Mouse (Mus musculus) MEL (cell line): ENCODE data around the gene Xpo6. TPM values are rescaled to one million over a fixed set of nuclear protein-coding genes. Genes with fewer than 3 reads are reported as not detected.

Source experiments
- DNase-seq: peaks from one replicate; pipeline ENCODE4 v3.0.0; 2011; ENCODE audit warnings: low read depth, low spot score
- H3K27ac ChIP-seq: 2 replicates; pipeline ENCODE4 v1.5.1; 2012; ENCODE audit warnings: low read depth, mild to moderate bottlenecking, control low read depth, low read length, moderate library complexity; ENCODE audit not compliant: control insufficient read depth
- H3K27me3 ChIP-seq, 2 experiments: fragments of 150-350 bp in 1 of 2; sonication (generic) in 1 of 2; 2 replicates each; pipeline ENCODE4 v1.6.1; 2012; ENCODE audit warnings: low read length in 2 of 2, mild to moderate bottlenecking in 2 of 2, improper control_type of control experiment in 1 of 2, moderate library complexity in 1 of 2; ENCODE audit not compliant: insufficient read depth in 2 of 2, control insufficient read depth in 1 of 2
- H3K36me3 ChIP-seq, 2 experiments: 2 replicates each; pipeline ENCODE4 v1.6.1; 2012 to 2014; ENCODE audit warnings: low read length in 2 of 2, improper control_type of control experiment in 1 of 2, inconsistent platforms in 1 of 2, mild to moderate bottlenecking in 1 of 2; ENCODE audit not compliant: insufficient read depth in 2 of 2, control insufficient read depth in 1 of 2
- H3K4me1 ChIP-seq, 2 experiments: fragments of 150-350 bp in 1 of 2; sonication (generic) in 1 of 2; 2 replicates each; pipeline ENCODE4 v1.6.1; 2012; ENCODE audit warnings: low read length in 2 of 2, improper control_type of control experiment in 1 of 2, mild to moderate bottlenecking in 1 of 2; ENCODE audit not compliant: insufficient read depth in 2 of 2, control insufficient read depth in 1 of 2
- H3K4me3 ChIP-seq, 2 experiments: fragments of 150-350 bp in 1 of 2; sonication (generic) in 1 of 2; 2 replicates each; pipeline ENCODE4 v1.5.1; 2012; ENCODE audit warnings: low read depth in 2 of 2, low read length in 2 of 2, mild to moderate bottlenecking in 2 of 2, moderate library complexity in 2 of 2, control low read depth in 1 of 2, improper control_type of control experiment in 1 of 2; ENCODE audit not compliant: control insufficient read depth in 1 of 2, insufficient read depth in 1 of 2
- H3K79me2 ChIP-seq: 2 replicates; pipeline ENCODE4 v1.6.1; 2012; ENCODE audit warnings: mild to moderate bottlenecking, low read length, moderate library complexity; ENCODE audit not compliant: control insufficient read depth, poor library complexity, insufficient read depth
- H3K9ac ChIP-seq: 2 replicates; pipeline ENCODE4 v1.6.1; 2012; ENCODE audit warnings: low read depth, mild to moderate bottlenecking, control low read depth, low read length, moderate library complexity; ENCODE audit not compliant: control insufficient read depth, poor library complexity, severe bottlenecking
- H3K9me3 ChIP-seq: fragments of 150-350 bp; sonication (generic); replicated peaks from 2 replicates; pipeline ENCODE4 v1.6.1; 2012; ENCODE audit warnings: mild to moderate bottlenecking, low read length, improper control_type of control experiment, moderate library complexity; ENCODE audit not compliant: insufficient read depth
- BHLHE40 ChIP-seq: IDR thresholded peaks from 2 replicates; pipeline ENCODE4 v1.6.1; 2012; ENCODE audit warnings: low read depth, mild to moderate bottlenecking, inconsistent platforms, low read length, improper control_type of control experiment, borderline replicate concordance
- CHD1 ChIP-seq: IDR thresholded peaks from 2 replicates; pipeline ENCODE4 v1.6.1; 2012; ENCODE audit warnings: low read depth, mild to moderate bottlenecking, inconsistent platforms, low read length, improper control_type of control experiment
- CHD2 ChIP-seq: IDR thresholded peaks from 2 replicates; pipeline ENCODE4 v1.6.1; 2011; ENCODE audit warnings: low read length, improper control_type of control experiment
- ELF1 ChIP-seq: IDR thresholded peaks from 2 replicates; pipeline ENCODE4 v1.6.1; 2014; ENCODE audit warnings: low read depth, mild to moderate bottlenecking, inconsistent platforms, low read length, improper control_type of control experiment, moderate library complexity
- EP300 ChIP-seq, 2 experiments: IDR thresholded peaks; 2 replicates each; pipeline ENCODE4 v1.6.1; 2011; ENCODE audit warnings: improper control_type of control experiment in 2 of 2, low read length in 2 of 2, low read depth in 1 of 2, mild to moderate bottlenecking in 1 of 2
- ETS1 ChIP-seq: IDR thresholded peaks from 2 replicates; pipeline ENCODE4 v1.6.1; 2012; ENCODE audit warnings: low read depth, mild to moderate bottlenecking, inconsistent platforms, low read length, improper control_type of control experiment, moderate library complexity
- GABPA ChIP-seq: IDR thresholded peaks from 2 replicates; pipeline ENCODE4 v1.6.1; 2012; ENCODE audit warnings: low read depth, mild to moderate bottlenecking, inconsistent platforms, low read length, improper control_type of control experiment, moderate library complexity
- GATA1 ChIP-seq: IDR thresholded peaks from 2 replicates; pipeline ENCODE4 v1.6.1; 2011; ENCODE audit warnings: low read depth, low read length, improper control_type of control experiment
- JUND ChIP-seq: IDR thresholded peaks from 2 replicates; pipeline ENCODE4 v1.6.1; 2011; ENCODE audit warnings: low read depth, mild to moderate bottlenecking, improper control_type of control experiment, low read length
- KAT2A ChIP-seq: conservative IDR thresholded peaks from 2 replicates; pipeline ENCODE4 v1.6.1; 2012; ENCODE audit warnings: low read depth, low read length, improper control_type of control experiment, inconsistent platforms
- MEF2A ChIP-seq: IDR thresholded peaks from 2 replicates; pipeline ENCODE4 v1.6.1; 2014; ENCODE audit warnings: low read depth, mild to moderate bottlenecking, inconsistent platforms, low read length, improper control_type of control experiment; ENCODE audit not compliant: poor library complexity, insufficient replicate concordance, severe bottlenecking; ENCODE audit errors: extremely low read depth
- MXI1 ChIP-seq: IDR thresholded peaks from 2 replicates; pipeline ENCODE4 v1.6.1; 2011; ENCODE audit warnings: mild to moderate bottlenecking, low read depth, low read length, improper control_type of control experiment
- MYB ChIP-seq: IDR thresholded peaks from 2 replicates; pipeline ENCODE4 v1.6.1; 2011; ENCODE audit warnings: mild to moderate bottlenecking, low read depth, low read length, improper control_type of control experiment
- MYC ChIP-seq: IDR thresholded peaks from 2 replicates; pipeline ENCODE4 v1.6.1; 2011; ENCODE audit warnings: low read depth, mild to moderate bottlenecking, low read length, improper control_type of control experiment, moderate library complexity
- NELFE ChIP-seq: IDR thresholded peaks from 2 replicates; pipeline ENCODE4 v1.6.1; 2011; ENCODE audit warnings: low read depth, low read length, improper control_type of control experiment
- POLR2AphosphoS5 ChIP-seq: IDR thresholded peaks from 2 replicates; pipeline ENCODE4 v1.6.1; 2012; ENCODE audit warnings: low read depth, borderline replicate concordance, mild to moderate bottlenecking, inconsistent platforms, low read length, moderate library complexity, mixed read lengths
- RAD21 ChIP-seq: IDR thresholded peaks from 2 replicates; pipeline ENCODE4 v1.6.1; 2011; ENCODE audit warnings: mild to moderate bottlenecking, low read depth, low read length, improper control_type of control experiment
- RCOR1 ChIP-seq: IDR thresholded peaks from 2 replicates; pipeline ENCODE4 v1.6.1; 2012; ENCODE audit warnings: low read depth, mild to moderate bottlenecking, inconsistent platforms, low read length, improper control_type of control experiment
- SIN3A ChIP-seq: IDR thresholded peaks from 2 replicates; pipeline ENCODE4 v1.6.1; 2012; ENCODE audit warnings: low read length, improper control_type of control experiment, inconsistent platforms
- TAL1 ChIP-seq: IDR thresholded peaks from 2 replicates; pipeline ENCODE4 v1.6.1; 2012; ENCODE audit warnings: mild to moderate bottlenecking, inconsistent platforms, low read length, moderate library complexity, mixed read lengths
- TBP ChIP-seq: IDR thresholded peaks from 2 replicates; pipeline ENCODE4 v1.8.0; 2011; ENCODE audit warnings: low read depth, low read length, improper control_type of control experiment
- TCF12 ChIP-seq: IDR thresholded peaks from 2 replicates; pipeline ENCODE4 v1.6.1; 2014; ENCODE audit warnings: low read depth, mild to moderate bottlenecking, inconsistent platforms, low read length, improper control_type of control experiment, moderate library complexity
- USF2 ChIP-seq, 2 experiments: IDR thresholded peaks; 2 replicates each; pipeline ENCODE4 v1.6.1; 2011 to 2012; ENCODE audit warnings: improper control_type of control experiment in 2 of 2, low read length in 2 of 2, borderline replicate concordance in 1 of 2, inconsistent platforms in 1 of 2, low read depth in 1 of 2, mild to moderate bottlenecking in 1 of 2; ENCODE audit not compliant: insufficient read depth in 1 of 2
- ZMIZ1 ChIP-seq: IDR thresholded peaks from 2 replicates; pipeline ENCODE4 v1.6.1; 2012; ENCODE audit warnings: low read depth, mild to moderate bottlenecking, inconsistent platforms, low read length, improper control_type of control experiment, moderate library complexity
- polyA plus RNA-seq, 2 experiments: library from polyadenylated mRNA; stranded (reverse) in 1 of 2; unstranded in 1 of 2; fragments of >175 nt in 1 of 2; fragments of >200 nt in 1 of 2; gene quantifications; 2 replicates each; pipeline versions ENCODE4 v1.2.1 to v1.2.4; 2012; ENCODE audit warnings: low replicate concordance in 2 of 2, low read depth in 1 of 2; ENCODE audit not compliant: insufficient read length in 2 of 2, insufficient read depth in 1 of 2, missing spikeins in 1 of 2
- total RNA-seq: library from RNA; depleted of rRNA; stranded (reverse); fragments of 300-350 nt; gene quantifications from 2 replicates; pipeline ENCODE4 v1.2.3, GENCODE M21; 2012

The Xpo6 gene
- total and polyA plus RNA-seq, 3 experiments: 89.3 to 365 (median 197) TPM

DNA sequence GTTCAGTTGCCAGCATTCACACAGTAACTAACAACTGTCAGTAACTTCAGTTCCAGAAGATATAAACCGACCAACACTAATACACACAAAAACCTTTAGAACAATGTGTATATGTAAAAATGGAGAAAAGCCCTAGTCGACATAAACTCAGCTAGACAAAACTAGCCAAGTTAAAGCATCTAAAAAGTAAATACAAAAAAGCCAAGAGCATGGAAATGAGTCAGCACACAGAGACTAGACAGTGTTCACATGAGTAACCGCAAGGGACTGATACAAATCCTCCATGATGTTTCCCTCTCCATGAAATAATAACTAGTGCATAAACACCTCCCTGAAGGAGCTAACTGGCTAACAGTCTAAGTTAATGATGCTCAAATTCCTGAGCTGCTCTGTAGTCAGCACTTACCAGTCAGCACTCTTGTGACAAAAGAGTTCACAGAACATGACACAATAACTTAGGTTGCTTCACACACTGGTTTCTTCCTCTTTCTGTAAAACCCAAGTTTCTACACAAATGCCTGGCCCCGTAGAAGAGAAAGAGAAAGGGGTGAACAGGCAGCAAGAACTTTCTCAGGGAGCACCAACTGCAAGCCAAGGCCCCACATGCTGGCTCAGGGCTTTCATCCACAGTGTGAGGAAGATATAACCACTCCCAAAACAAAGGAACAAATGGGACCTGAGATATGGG is 65.5 kb downstream of the Xpo6 start:
- no peaks in the 10 kb centered on the region for H3K4me1 ChIP-seq
- peak; percentile 21 for DNase-seq

DNA sequence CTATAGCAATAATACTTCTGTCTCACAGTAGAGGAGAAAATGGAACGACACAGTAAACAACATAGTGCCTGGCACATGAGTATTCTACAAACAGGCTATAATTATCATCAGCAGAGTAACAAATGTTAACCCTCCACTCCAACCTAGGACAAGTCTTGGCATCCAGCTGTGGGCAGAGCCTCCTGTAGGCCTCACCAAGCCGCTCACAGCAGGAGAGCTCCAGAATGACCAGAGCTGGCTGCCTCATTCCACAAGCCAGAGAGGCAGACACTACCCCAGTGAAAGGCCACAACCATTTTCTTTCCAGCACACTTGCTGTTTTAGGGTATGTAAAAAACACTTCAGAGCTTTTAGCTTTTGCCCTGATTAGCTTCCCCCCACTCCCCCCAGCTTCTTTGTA is 72.6 kb downstream of the Xpo6 start:
- H3K27ac ChIP-seq: no peak overlapping the region
- H3K36me3 ChIP-seq: peaks cover 19 to 38% of the 10 kb centered on the region in 2 experiments
- H3K9ac ChIP-seq: no peak overlapping the region
- peaks cover 8 to 15% of the 10 kb centered on the region in 2 experiments; a peak in 3 of 4 replicates for H3K4me1 ChIP-seq
- no peaks in the 10 kb centered on the region for H3K9me3 ChIP-seq
- TF ChIP-seq MEF2A: no peak
- no peak for TF ChIP-seq BHLHE40
- no peak for TF ChIP-seq EP300 (IDR thresholded peaks at IDR 0.05; ENCODE audit: low read depth in 1 of 2, low read length in 2 of 2)
- no peaks in the 10 kb centered on the region for H3K27me3 ChIP-seq
- no peaks in the 10 kb centered on the region for H3K79me2 ChIP-seq
- H3K4me3 ChIP-seq: no peak overlapping the region
- DNase-seq: no peak

More for the DNA sequence above, 65.5 kb downstream of the Xpo6 start:
- no peak for TF ChIP-seq SIN3A
- no peak for TF ChIP-seq EP300 (IDR thresholded peaks at IDR 0.05; ENCODE audit: low read depth in 1 of 2, low read length in 2 of 2)
- TF ChIP-seq ZMIZ1: no peak
- no peak for TF ChIP-seq POLR2AphosphoS5
- Histone ChIP-seq H3K79me2 (no peaks in the 10 kb centered on the region), H3K9ac (no peak overlapping the region), H3K9me3 (no peaks in the 10 kb centered on the region), H3K36me3 (peaks cover 3 to 23% of the 10 kb centered on the region in 2 experiments; a peak in 3 of 4 replicates), H3K4me3 (no peak overlapping the region), H3K27me3 (no peaks in the 10 kb centered on the region), H3K27ac (no peak overlapping the region)

DNA sequence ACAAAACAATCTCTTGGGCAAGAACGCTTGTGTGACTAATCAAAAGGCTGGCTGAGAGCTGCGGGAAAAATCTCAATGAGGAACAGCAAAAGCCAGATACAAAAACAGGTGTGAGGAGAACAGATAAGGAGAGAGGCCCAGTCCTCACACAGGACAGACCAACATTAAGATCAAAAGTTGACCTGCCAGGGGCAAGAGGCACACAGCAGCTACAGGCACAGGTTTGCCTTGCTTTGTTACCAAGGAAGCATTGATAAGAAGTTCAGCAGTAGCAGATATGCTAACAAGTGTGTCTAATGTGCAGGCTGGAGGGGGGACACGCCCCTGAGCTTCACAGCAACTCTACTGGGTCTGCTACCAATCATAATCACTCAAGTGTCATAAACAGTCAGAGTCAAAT is 73.8 kb downstream of the Xpo6 start:
- H3K36me3 ChIP-seq: peaks cover 19 to 39% of the 10 kb centered on the region in 2 experiments
- H3K9ac ChIP-seq: no peak overlapping the region
- no peaks in the 10 kb centered on the region for H3K9me3 ChIP-seq
- H3K27ac ChIP-seq: 0 out of 2 replicates have a peak overlapping the region, but pooled peaks have one; percentile 6
- H3K27me3 ChIP-seq: no peaks in the 10 kb centered on the region
- peak; percentile 71 for DNase-seq
- peaks cover 8 to 15% of the 10 kb centered on the region in 2 experiments; a peak in 3 of 4 replicates for H3K4me1 ChIP-seq
- no peak overlapping the region for H3K4me3 ChIP-seq
- no peaks in the 10 kb centered on the region for H3K79me2 ChIP-seq
- TF ChIP-seq GATA1: peak; percentile 82
- no peak for TF ChIP-seq USF2 (IDR thresholded peaks at IDR 0.05; ENCODE audit: borderline replicate concordance in 1 of 2, insufficient read depth in 1 of 2, low read depth in 1 of 2, low read length in 2 of 2)
- TF ChIP-seq ETS1: peak; percentile 57
- no peak for TF ChIP-seq ELF1
- TF ChIP-seq MYB: no peak; the same call in 1 of the 2 replicates
- 0 out of 2 replicates have a peak, but pooled peaks have one; percentile 44 for TF ChIP-seq MXI1
- TF ChIP-seq RAD21: no peak
- peak; percentile 56 to 69; a peak in 3 of 4 replicates for TF ChIP-seq EP300 (IDR thresholded peaks at IDR 0.05; ENCODE audit: low read depth in 1 of 2, low read length in 2 of 2)
- peak; percentile 81 for TF ChIP-seq TCF12
- no peak for TF ChIP-seq GABPA
- TF ChIP-seq CHD2: no peak
- peak; percentile 61 for TF ChIP-seq SIN3A
- peak; percentile 93 for TF ChIP-seq RCOR1
- TF ChIP-seq NELFE: no peak
- TF ChIP-seq ZMIZ1: no peak
- no peak for TF ChIP-seq MYC
- no peak for TF ChIP-seq CHD1
- TF ChIP-seq TBP: 0 out of 2 replicates have a peak, but pooled peaks have one; percentile 27
- TF ChIP-seq JUND: no peak
- no peak for TF ChIP-seq KAT2A
- peak; percentile 58 for TF ChIP-seq TAL1
